Mouse (Mus musculus) G1E (cell line): ENCODE results near the gene Mllt10.

Source experiments
- CTCF ChIP-seq: IDR thresholded peaks from 2 replicates; pipeline ENCODE4 v1.5.1; 2012; ENCODE audit warnings: low read depth, low read length, inconsistent platforms, mixed read lengths
- GATA1 ChIP-seq: IDR thresholded peaks from 2 replicates; pipeline ENCODE4 v1.6.1; 2012; ENCODE audit warnings: borderline replicate concordance, low read length, inconsistent platforms, mixed read lengths
- POLR2AphosphoS5 ChIP-seq: IDR thresholded peaks from 2 replicates; pipeline ENCODE4 v1.6.1; 2012; ENCODE audit warnings: low read depth, low read length, inconsistent platforms; ENCODE audit not compliant: insufficient replicate concordance
- TAL1 ChIP-seq: conservative IDR thresholded peaks from 2 replicates; pipeline ENCODE4 v1.6.1; 2012; ENCODE audit warnings: low read depth, low read length, inconsistent platforms, mixed read lengths

GRCm38 (mm10) chr2:18016639-18017038 is 38.4 kb upstream of the Mllt10 start:
- no peak for TF ChIP-seq CTCF
- TF ChIP-seq GATA1 = no peak
- no peak for TF ChIP-seq POLR2AphosphoS5
- no peak for TF ChIP-seq TAL1
